Mouse (Mus musculus) erythroblast, embryonic 14.5 days (primary cell): Measurements from ENCODE around the gene Colec11.

Source experiments
- GATA1 ChIP-seq: IDR thresholded peaks from 2 replicates; pipeline ENCODE4 v1.6.1; 2012; ENCODE audit warnings: low read length, inconsistent platforms, mixed read lengths
- TAL1 ChIP-seq: IDR thresholded peaks from 3 replicates; pipeline ENCODE4 v1.6.1; 2012; ENCODE audit warnings: low read length, inconsistent platforms, mixed read lengths

DNA sequence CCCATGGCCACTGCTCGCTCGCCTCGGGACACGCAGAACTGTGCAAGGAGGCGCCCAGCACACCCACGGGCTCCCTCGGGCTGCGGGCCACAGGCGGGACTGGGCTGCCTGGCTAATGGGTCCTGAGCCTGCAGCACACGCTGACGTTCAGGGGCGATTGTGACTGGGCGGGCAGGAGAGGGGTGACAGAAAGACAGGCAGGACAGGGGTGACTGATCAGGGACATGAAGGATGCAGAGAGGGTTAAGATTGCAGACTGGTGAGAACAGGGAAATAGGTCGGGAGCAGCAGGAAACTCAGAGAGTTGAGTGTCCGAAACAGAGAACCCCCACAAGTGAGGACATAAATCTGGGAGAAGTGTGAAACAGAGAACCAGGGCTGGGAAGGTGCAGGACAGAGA lies 70.9 kb downstream of the Colec11 start, which contains the start of gene Dcdc2c:
- no peak for TF ChIP-seq TAL1
- TF ChIP-seq GATA1: no peak
